Mouse (Mus musculus): ENCODE measurements around the gene Ankrd13b. TPM values are rescaled to one million over a fixed set of nuclear protein-coding genes. Genes with fewer than 3 reads are reported as not detected.

The Ankrd13b gene
- total and polyA plus RNA-seq, 3 experiments: 9.2 to 19.4 (median 10.6) TPM

DNA sequence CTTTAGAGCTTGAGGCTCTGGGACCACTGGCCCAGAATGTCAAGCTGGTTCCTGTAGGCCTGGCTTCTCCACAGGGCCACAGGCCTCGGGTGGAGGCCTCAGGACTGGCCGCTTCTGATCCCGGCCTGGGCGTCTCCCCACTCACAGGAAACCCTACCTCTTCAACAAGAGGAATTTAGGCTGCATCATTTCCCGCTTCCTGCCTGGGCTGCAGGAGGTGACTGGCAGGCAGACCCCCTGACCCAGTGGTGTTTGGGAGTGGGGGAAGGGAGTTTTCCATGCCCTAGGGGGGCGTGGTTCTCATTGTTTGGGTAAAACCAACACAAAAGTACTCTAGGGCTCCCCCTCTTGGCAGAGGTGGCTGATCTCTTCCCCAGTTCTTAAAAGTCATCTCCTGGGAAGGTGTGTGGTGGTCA, 7.9 kb upstream of the Ankrd13b start:
- Histone ChIP-seq H3K4me1 (ENCODE audit: control insufficient read depth, insufficient read depth, low read length) (peaks cover 31% of the 10 kb centered on the region), H3K79me2 (replicated peaks; ENCODE audit: control insufficient read depth, insufficient read depth, low read length) (peaks cover 8% of the 10 kb centered on the region), H3K9ac (ENCODE audit: low read depth, low read length) (peak overlapping the region; percentile 64), H3K4me3 (peak overlapping the region; percentile 34; the same call in 1 of the 2 replicates), H3K27ac (peak overlapping the region; percentile 96), H3K27me3 (ENCODE audit: control insufficient read depth, insufficient read depth, low read length) (no peaks in the 10 kb centered on the region), H3K36me3 (ENCODE audit: control insufficient read depth, insufficient read depth, low read length) (peaks cover 2% of the 10 kb centered on the region; the same call in 1 of the 2 replicates)
- whole genome bisulfite sequencing: 35% methylated on average over 6 of the region's 6 CpGs
- TF ChIP-seq EP300 (IDR thresholded peaks at IDR 0.05; ENCODE audit: insufficient read depth, low read depth, low read length) (peak; percentile 91), POLR2A (IDR thresholded peaks at IDR 0.05; ENCODE audit: insufficient read depth, low read depth, low read length) (peak; percentile 68), CTCF (IDR thresholded peaks at IDR 0.05) (peak; percentile 75)
- intact Hi-C loops (cut with DNase I): loop anchor here (10.0 kb wide), 2 partner anchors 283 to 307 kb away; partner anchors contain the start of gene Ssh2
- DNase-seq: peak; percentile 77 to 85

DNA sequence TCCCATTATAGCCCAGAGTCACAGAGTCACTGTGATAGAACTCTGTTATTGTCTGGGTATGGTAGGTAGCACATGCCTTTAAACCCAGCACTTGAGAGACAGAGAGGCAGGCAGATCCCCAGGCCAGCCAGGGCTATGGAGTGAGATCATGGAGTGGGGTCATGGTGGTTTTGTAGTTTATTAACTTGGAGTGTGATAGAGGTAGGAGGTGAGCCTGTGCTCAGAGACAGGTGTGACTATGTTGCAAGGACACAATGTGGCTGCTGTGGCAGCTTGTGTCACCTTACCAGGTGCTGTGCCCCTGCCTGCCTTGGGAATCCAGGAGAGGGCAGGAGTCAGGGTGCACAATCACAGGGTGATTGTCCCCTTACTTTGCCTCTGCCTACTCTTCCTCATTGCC, 6.0 kb upstream of the Ankrd13b start:
- peak overlapping the region; percentile 96 for H3K27ac ChIP-seq
- peaks cover 33% of the 10 kb centered on the region for H3K4me1 ChIP-seq (ENCODE audit: control insufficient read depth, insufficient read depth, low read length)
- H3K4me3 ChIP-seq: no peak overlapping the region
- intact Hi-C loops (cut with DNase I): loop anchor here (10.0 kb wide), 2 partner anchors 281 to 309 kb away; partner anchors contain the start of gene Ssh2
- TF ChIP-seq EP300 (IDR thresholded peaks at IDR 0.05; ENCODE audit: insufficient read depth, low read depth, low read length) (no peak), CTCF (IDR thresholded peaks at IDR 0.05) (no peak), POLR2A (IDR thresholded peaks at IDR 0.05; ENCODE audit: insufficient read depth, low read depth, low read length) (no peak)
- no peak for DNase-seq
- no peaks in the 10 kb centered on the region; the same call in none of the 2 replicates for H3K36me3 ChIP-seq (ENCODE audit: control insufficient read depth, insufficient read depth, low read length)
- H3K9ac ChIP-seq (ENCODE audit: low read depth, low read length): no peak overlapping the region
- no peaks in the 10 kb centered on the region for H3K27me3 ChIP-seq (ENCODE audit: control insufficient read depth, insufficient read depth, low read length)
- peaks cover 8% of the 10 kb centered on the region for H3K79me2 ChIP-seq (replicated peaks; ENCODE audit: control insufficient read depth, insufficient read depth, low read length)

DNA sequence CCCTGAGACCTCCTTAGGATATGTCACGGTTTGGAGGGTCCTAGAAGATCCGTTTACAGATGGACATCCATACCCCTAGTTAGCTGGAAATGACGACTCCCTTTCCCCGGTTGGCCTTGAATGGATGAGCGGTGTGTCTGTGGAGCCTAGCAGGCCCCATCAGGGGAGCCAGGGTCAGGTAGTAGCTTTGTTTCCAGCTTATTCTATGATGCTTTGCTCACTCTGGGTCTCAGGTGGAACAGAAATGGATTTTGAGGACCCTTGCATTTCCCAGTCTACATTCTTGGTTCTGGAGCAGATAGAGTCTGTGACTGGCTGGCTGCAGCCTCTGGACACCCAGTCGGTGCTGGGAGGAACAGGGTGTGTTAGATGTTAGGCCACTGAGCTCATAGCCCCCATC, 5.3 kb upstream of the Ankrd13b start:
- Histone ChIP-seq H3K4me3 (peak overlapping the region; percentile 61), H3K36me3 (ENCODE audit: control insufficient read depth, insufficient read depth, low read length) (no peaks in the 10 kb centered on the region; the same call in none of the 2 replicates), H3K27me3 (ENCODE audit: control insufficient read depth, insufficient read depth, low read length) (no peaks in the 10 kb centered on the region), H3K4me1 (ENCODE audit: control insufficient read depth, insufficient read depth, low read length) (peaks cover 34% of the 10 kb centered on the region), H3K9ac (ENCODE audit: low read depth, low read length) (peak overlapping the region; percentile 93), H3K79me2 (replicated peaks; ENCODE audit: control insufficient read depth, insufficient read depth, low read length) (peaks cover 7% of the 10 kb centered on the region), H3K27ac (peak overlapping the region; percentile 90)
- no peak for TF ChIP-seq CTCF (IDR thresholded peaks at IDR 0.05)
- TF ChIP-seq EP300 (IDR thresholded peaks at IDR 0.05; ENCODE audit: insufficient read depth, low read depth, low read length): no peak
- no peak for TF ChIP-seq POLR2A (IDR thresholded peaks at IDR 0.05; ENCODE audit: insufficient read depth, low read depth, low read length)
- DNase-seq: no peak
- intact Hi-C loops (cut with DNase I): loop anchor here (5.0 to 10.0 kb wide), 3 partner anchors 113 to 310 kb away; partner anchors contain the start of genes Ssh2 and Taok1
- 43% methylated on average over 6 of the region's 6 CpGs for WGBS

DNA sequence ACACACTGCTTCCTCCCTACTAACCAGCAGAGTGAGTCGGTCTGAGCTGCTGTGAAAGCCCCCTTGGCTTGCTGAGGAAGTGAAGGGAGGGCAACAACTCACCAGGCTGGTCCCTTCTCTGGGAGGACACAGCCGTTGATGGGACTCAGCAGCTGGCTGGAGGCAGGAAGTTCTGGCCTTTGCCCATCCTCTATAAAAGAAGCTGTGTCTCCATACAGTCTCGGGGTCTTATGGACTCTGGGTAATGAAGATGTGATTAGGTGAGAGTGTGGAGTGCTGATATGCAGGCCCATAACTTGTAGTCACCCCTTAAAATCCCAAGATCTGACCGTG, 4.8 kb upstream of the Ankrd13b start:
- Histone ChIP-seq H3K9ac (ENCODE audit: low read depth, low read length) (peak overlapping the region; percentile 93), H3K27ac (peak overlapping the region; percentile 90), H3K36me3 (ENCODE audit: control insufficient read depth, insufficient read depth, low read length) (no peaks in the 10 kb centered on the region; the same call in none of the 2 replicates), H3K4me3 (peak overlapping the region; percentile 61), H3K27me3 (ENCODE audit: control insufficient read depth, insufficient read depth, low read length) (no peaks in the 10 kb centered on the region), H3K4me1 (ENCODE audit: control insufficient read depth, insufficient read depth, low read length) (peaks cover 34% of the 10 kb centered on the region), H3K79me2 (replicated peaks; ENCODE audit: control insufficient read depth, insufficient read depth, low read length) (peaks cover 7% of the 10 kb centered on the region)
- TF ChIP-seq POLR2A (IDR thresholded peaks at IDR 0.05; ENCODE audit: insufficient read depth, low read depth, low read length) (no peak), EP300 (IDR thresholded peaks at IDR 0.05; ENCODE audit: insufficient read depth, low read depth, low read length) (no peak)
- no peak for DNase-seq
- intact Hi-C loops (cut with DNase I): loop anchor here (5.0 to 10.0 kb wide), 3 partner anchors 113 to 310 kb away; partner anchors contain the start of genes Ssh2 and Taok1
- WGBS: 14% methylated on average over 4 of the region's 4 CpGs

DNA sequence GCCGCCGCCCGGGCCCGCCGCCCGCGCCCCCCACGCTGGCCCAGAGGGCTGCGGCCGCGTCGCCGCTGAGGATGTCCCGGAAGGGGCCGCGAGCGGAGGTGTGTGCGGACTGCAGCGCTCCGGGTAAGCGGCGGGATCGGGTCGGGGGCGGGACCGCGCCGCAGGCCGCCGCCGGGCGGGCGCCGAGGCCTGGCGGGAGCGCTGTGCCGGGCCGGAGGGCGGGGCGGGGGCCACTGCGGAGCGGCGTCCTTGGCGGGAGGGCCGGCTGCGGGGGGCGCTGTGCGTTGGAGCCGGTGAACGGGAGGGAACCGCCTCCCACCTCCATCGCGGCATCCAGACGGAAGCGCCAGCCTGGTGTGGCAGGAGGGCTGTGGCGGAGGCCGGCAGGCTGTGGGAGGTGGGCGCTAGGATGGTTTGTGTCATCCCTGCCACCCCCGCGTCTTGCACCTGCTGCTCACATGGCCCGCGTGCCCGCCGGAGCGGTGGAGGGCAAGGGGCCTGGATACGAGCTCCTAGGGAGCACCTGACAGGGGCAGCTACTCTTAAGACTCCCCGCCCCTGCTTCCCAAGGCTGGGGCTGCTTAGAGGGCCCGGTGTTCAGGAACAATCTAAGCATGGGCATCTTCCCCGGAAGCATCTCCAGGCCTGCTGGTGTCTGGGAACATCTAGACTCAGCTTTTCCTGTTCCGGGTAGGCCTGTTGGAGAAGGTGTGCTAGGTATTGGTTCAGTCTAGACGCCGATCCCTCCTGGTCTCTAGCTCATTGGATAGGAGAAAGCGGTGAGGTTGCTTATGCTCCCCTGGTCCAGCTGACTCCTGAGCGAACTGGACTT, 4.2 kb upstream of the Ankrd13b start, which contains the start of gene Git1:
Git1 (plus strand) TSS at position 51 of the 832 bp plus-strand sequence.
- no peaks in the 10 kb centered on the region; the same call in none of the 2 replicates for H3K36me3 ChIP-seq (ENCODE audit: control insufficient read depth, insufficient read depth, low read length)
- intact Hi-C loops (cut with DNase I): loop anchor here (2.0 to 10.0 kb wide), 4 partner anchors 114 to 311 kb away; partner anchors contain the start of genes Ssh2 and Taok1
- H3K4me3 ChIP-seq: peak within 1 kb of the TSS; percentile 71
- no peak for TF ChIP-seq EP300 (IDR thresholded peaks at IDR 0.05; ENCODE audit: insufficient read depth, low read depth, low read length)
- 0 out of 2 replicates have a peak, but pooled peaks have one; percentile 10 for TF ChIP-seq CTCF (IDR thresholded peaks at IDR 0.05)
- no peaks in the 10 kb centered on the region for H3K27me3 ChIP-seq (ENCODE audit: control insufficient read depth, insufficient read depth, low read length)
- H3K79me2 ChIP-seq (replicated peaks; ENCODE audit: control insufficient read depth, insufficient read depth, low read length): peaks cover 7% of the 10 kb centered on the region
- WGBS: 2% methylated on average over 73 of the region's 74 CpGs
- H3K4me1 ChIP-seq (ENCODE audit: control insufficient read depth, insufficient read depth, low read length): peaks cover 32% of the 10 kb centered on the region
- peak within 1 kb of the TSS; percentile 96 for H3K27ac ChIP-seq
- DNase-seq: peak; percentile 71 to 74
- H3K9ac ChIP-seq (ENCODE audit: low read depth, low read length): peak within 1 kb of the TSS; percentile 93
